Mouse (Mus musculus) liver, embryonic 15.5 days (tissue): Measurements from ENCODE around the gene Ndrg2. TPM values are rescaled to one million over a fixed set of nuclear protein-coding genes. Genes with fewer than 3 reads are reported as not detected.

ENCODE experiments used
- ATAC-seq: fragments of 200-750 bp; cut with Nextera tagmentation; 2 replicates; pipeline ENCODE4 v1.8.0; 2017; ENCODE audit warnings: moderate number of reproducible peaks, mild to moderate bottlenecking, moderate library complexity; ENCODE audit not compliant: insufficient read depth
- H3K27ac ChIP-seq: fragments of 300-500 bp; sonication (generic); replicated peaks from 2 replicates; pipeline ENCODE4 v1.5.1; 2015; ENCODE audit warnings: mild to moderate bottlenecking, inconsistent platforms
- H3K27me3 ChIP-seq: fragments of 300-500 bp; sonication (generic); 2 replicates; pipeline ENCODE4 v1.6.1; 2015; ENCODE audit warnings: mild to moderate bottlenecking, inconsistent platforms
- H3K36me3 ChIP-seq: fragments of 300-500 bp; sonication (generic); replicated peaks from 2 replicates; pipeline ENCODE4 v1.6.1; 2015; ENCODE audit warnings: moderate library complexity, mild to moderate bottlenecking, inconsistent platforms
- H3K4me1 ChIP-seq: fragments of 300-500 bp; sonication (generic); replicated peaks from 2 replicates; pipeline ENCODE4 v1.6.1; 2015; ENCODE audit warnings: inconsistent platforms
- H3K4me2 ChIP-seq: fragments of 300-500 bp; sonication (generic); 2 replicates; pipeline ENCODE4 v1.6.1; 2015; ENCODE audit warnings: moderate library complexity, mild to moderate bottlenecking, inconsistent platforms
- H3K4me3 ChIP-seq: fragments of 300-500 bp; sonication (generic); replicated peaks from 2 replicates; pipeline ENCODE4 v1.5.1; 2015; ENCODE audit warnings: mild to moderate bottlenecking, inconsistent platforms
- H3K9ac ChIP-seq: fragments of 300-500 bp; sonication (generic); 2 replicates; pipeline ENCODE4 v1.6.1; 2015; ENCODE audit warnings: moderate library complexity, mild to moderate bottlenecking, inconsistent platforms
- H3K9me3 ChIP-seq: fragments of 300-500 bp; sonication (generic); replicated peaks from 2 replicates; pipeline ENCODE4 v1.6.1; 2016; ENCODE audit warnings: inconsistent platforms
- WGBS: fragments of 180-500 bp; shearing (Covaris S2); methylation state at CpG from one replicate; pipeline ENCODE4 v1.1.7; 2015; ENCODE audit warnings: mixed read lengths; ENCODE audit not compliant: insufficient replicate concordance; 5-methylcytosine and 5-hydroxymethylcytosine counted together
- polyA plus RNA-seq: library from polyadenylated mRNA; unstranded; fragments of >200 nt; fragmentation: Nextera tagmentation; extraction: Ambion mirVana; gene quantifications from 2 replicates; pipeline ENCODE4 v1.2.1, GENCODE M21; 2015

The Ndrg2 gene
- polyA plus RNA-seq, 1 experiment from 2014 or later, result 39.7 TPM

GRCm38 (mm10) chr14:51913062-51913959 is 647 bp downstream of the Ndrg2 start:
- peaks cover 27% of the 10 kb centered on the region for H3K4me1 ChIP-seq
- H3K9ac ChIP-seq, result peak overlapping the region; percentile 14
- H3K4me2 ChIP-seq, result peak overlapping the region; percentile 85
- peak overlapping the region; percentile 39; the same call in 1 of the 2 replicates for H3K27ac ChIP-seq
- ATAC-seq, result peak; percentile 82
- 0 out of 2 replicates have a peak, but pooled peaks cover under 1% of the 10 kb centered on the region for H3K36me3 ChIP-seq
- whole genome bisulfite sequencing, result under 1% methylated on average over 56 of the region's 58 CpGs
- peak overlapping the region; percentile 55 for H3K4me3 ChIP-seq
- H3K9me3 ChIP-seq, result no peaks in the 10 kb centered on the region
- H3K27me3 ChIP-seq, result peaks cover 58% of the 10 kb centered on the region

GRCm38 (mm10) chr14:51912391-51913061 is 1.4 kb downstream of the Ndrg2 start:
- peaks cover 35% of the 10 kb centered on the region for H3K4me1 ChIP-seq

GRCm38 (mm10) chr14:51911301-51911700 is 2.7 kb downstream of the Ndrg2 start:
- Histone ChIP-seq H3K4me1 (peaks cover 47% of the 10 kb centered on the region), H3K9ac (no peak overlapping the region), H3K4me2 (peak overlapping the region; percentile 85; the same call in 1 of the 2 replicates), H3K36me3 (0 out of 2 replicates have a peak, but pooled peaks cover 6% of the 10 kb centered on the region), H3K27ac (no peak overlapping the region), H3K4me3 (no peak overlapping the region), H3K27me3 (peaks cover 49% of the 10 kb centered on the region), H3K9me3 (no peaks in the 10 kb centered on the region)
- 75% methylated on average over 10 of the region's 10 CpGs for WGBS
- no peak for ATAC-seq

More at GRCm38 (mm10) chr14:51912391-51913061, 1.4 kb downstream of the Ndrg2 start:
- Histone ChIP-seq H3K27me3 (peaks cover 54% of the 10 kb centered on the region), H3K4me2 (peak overlapping the region; percentile 85), H3K9ac (peak overlapping the region; percentile 14), H3K9me3 (no peaks in the 10 kb centered on the region), H3K4me3 (peak overlapping the region; percentile 55), H3K36me3 (0 out of 2 replicates have a peak, but pooled peaks cover 5% of the 10 kb centered on the region), H3K27ac (peak overlapping the region; percentile 39)
- WGBS, result 14% methylated on average over 14 of the region's 14 CpGs
- peak; percentile 25 for ATAC-seq

GRCm38 (mm10) chr14:51906102-51906501 is 7.9 kb downstream of the Ndrg2 start:
- no peaks in the 10 kb centered on the region for H3K9me3 ChIP-seq
- H3K9ac ChIP-seq, result no peak overlapping the region
- 0 out of 2 replicates have a peak, but pooled peaks cover 8% of the 10 kb centered on the region for H3K36me3 ChIP-seq
- peaks cover 31% of the 10 kb centered on the region for H3K4me1 ChIP-seq
- no peak overlapping the region for H3K4me3 ChIP-seq
- H3K4me2 ChIP-seq, result peak overlapping the region; percentile 30; the same call in 1 of the 2 replicates
- peak; percentile 62 for ATAC-seq
- WGBS, result 20% methylated on average over 11 of the region's 11 CpGs
- H3K27me3 ChIP-seq, result peaks cover 3% of the 10 kb centered on the region; the same call in 1 of the 2 replicates
- H3K27ac ChIP-seq, result no peak overlapping the region

GRCm38 (mm10) chr14:51904706-51905105 is 9.3 kb downstream of the Ndrg2 start:
- 52% methylated on average over 7 of the region's 7 CpGs for WGBS
- ATAC-seq, result no peak
- Histone ChIP-seq H3K9ac (no peak overlapping the region), H3K4me3 (no peak overlapping the region), H3K27ac (no peak overlapping the region), H3K4me1 (peaks cover 31% of the 10 kb centered on the region), H3K4me2 (no peak overlapping the region), H3K36me3 (0 out of 2 replicates have a peak, but pooled peaks cover 8% of the 10 kb centered on the region), H3K27me3 (no peaks in the 10 kb centered on the region), H3K9me3 (no peaks in the 10 kb centered on the region)

GRCm38 (mm10) chr14:51903782-51904181 is 10.2 kb downstream of the Ndrg2 start:
- WGBS, result 73% methylated on average over 9 of the region's 9 CpGs
- H3K9ac ChIP-seq, result no peak overlapping the region
- no peaks in the 10 kb centered on the region for H3K9me3 ChIP-seq
- H3K4me3 ChIP-seq, result no peak overlapping the region
- no peak overlapping the region for H3K4me2 ChIP-seq
- no peak for ATAC-seq
- no peak overlapping the region for H3K27ac ChIP-seq
- H3K4me1 ChIP-seq, result peaks cover 31% of the 10 kb centered on the region
- H3K27me3 ChIP-seq, result no peaks in the 10 kb centered on the region
- H3K36me3 ChIP-seq, result 0 out of 2 replicates have a peak, but pooled peaks cover 8% of the 10 kb centered on the region

GRCm38 (mm10) chr14:51902806-51903710 is 10.9 kb downstream of the Ndrg2 start:
- Histone ChIP-seq H3K4me1 (peaks cover 26% of the 10 kb centered on the region), H3K4me2 (no peak overlapping the region), H3K9me3 (no peaks in the 10 kb centered on the region), H3K27ac (no peak overlapping the region), H3K9ac (no peak overlapping the region), H3K4me3 (no peak overlapping the region), H3K36me3 (0 out of 2 replicates have a peak, but pooled peaks cover 5% of the 10 kb centered on the region), H3K27me3 (no peaks in the 10 kb centered on the region)
- no peak for ATAC-seq
- 52% methylated on average over 9 of the region's 9 CpGs for WGBS

GRCm38 (mm10) chr14:51899351-51899750 is 14.6 kb downstream of the Ndrg2 start:
- Histone ChIP-seq H3K4me1 (peaks cover 6% of the 10 kb centered on the region; the same call in 1 of the 2 replicates), H3K4me2 (no peak overlapping the region), H3K4me3 (no peak overlapping the region), H3K9me3 (no peaks in the 10 kb centered on the region), H3K9ac (no peak overlapping the region), H3K27ac (no peak overlapping the region), H3K27me3 (no peaks in the 10 kb centered on the region), H3K36me3 (no peaks in the 10 kb centered on the region)
- 76% methylated on average over 1 of the region's 1 CpGs for WGBS
- ATAC-seq, result no peak

GRCm38 (mm10) chr14:51896539-51897170 is 17.3 kb downstream of the Ndrg2 start:
- peaks cover 20% of the 10 kb centered on the region for H3K4me1 ChIP-seq
- H3K9ac ChIP-seq, result no peak overlapping the region
- peaks cover 2% of the 10 kb centered on the region for H3K36me3 ChIP-seq
- no peak overlapping the region for H3K27ac ChIP-seq
- no peak for ATAC-seq
- no peak overlapping the region for H3K4me3 ChIP-seq
- no peak overlapping the region for H3K4me2 ChIP-seq
- no peaks in the 10 kb centered on the region for H3K9me3 ChIP-seq
- no peaks in the 10 kb centered on the region for H3K27me3 ChIP-seq
- WGBS, result 66% methylated on average over 8 of the region's 8 CpGs

GRCm38 (mm10) chr14:51896019-51896418 is 17.9 kb downstream of the Ndrg2 start:
- peaks cover 9% of the 10 kb centered on the region for H3K36me3 ChIP-seq
- ATAC-seq, result no peak
- peaks cover 20% of the 10 kb centered on the region for H3K4me1 ChIP-seq
- WGBS, result 45% methylated on average over 6 of the region's 6 CpGs
- no peak overlapping the region for H3K27ac ChIP-seq
- H3K4me3 ChIP-seq, result no peak overlapping the region
- no peak overlapping the region for H3K9ac ChIP-seq
- H3K27me3 ChIP-seq, result no peaks in the 10 kb centered on the region
- H3K4me2 ChIP-seq, result no peak overlapping the region
- H3K9me3 ChIP-seq, result no peaks in the 10 kb centered on the region
